Mouse (Mus musculus): Measurements from ENCODE around the gene Ly6g6f. TPM values are rescaled to one million over a fixed set of nuclear protein-coding genes. Genes with fewer than 3 reads are reported as not detected.

Gene Ly6g6f
- polyA plus RNA-seq, 2 experiments from 2014 or later: 0.29 TPM; not detected in 1

- no peak for ATAC-seq
Measured at GRCm38 (mm10) chr17:35077285-35077684, 8.1 kb downstream of the Ly6g6f start.

DNA sequence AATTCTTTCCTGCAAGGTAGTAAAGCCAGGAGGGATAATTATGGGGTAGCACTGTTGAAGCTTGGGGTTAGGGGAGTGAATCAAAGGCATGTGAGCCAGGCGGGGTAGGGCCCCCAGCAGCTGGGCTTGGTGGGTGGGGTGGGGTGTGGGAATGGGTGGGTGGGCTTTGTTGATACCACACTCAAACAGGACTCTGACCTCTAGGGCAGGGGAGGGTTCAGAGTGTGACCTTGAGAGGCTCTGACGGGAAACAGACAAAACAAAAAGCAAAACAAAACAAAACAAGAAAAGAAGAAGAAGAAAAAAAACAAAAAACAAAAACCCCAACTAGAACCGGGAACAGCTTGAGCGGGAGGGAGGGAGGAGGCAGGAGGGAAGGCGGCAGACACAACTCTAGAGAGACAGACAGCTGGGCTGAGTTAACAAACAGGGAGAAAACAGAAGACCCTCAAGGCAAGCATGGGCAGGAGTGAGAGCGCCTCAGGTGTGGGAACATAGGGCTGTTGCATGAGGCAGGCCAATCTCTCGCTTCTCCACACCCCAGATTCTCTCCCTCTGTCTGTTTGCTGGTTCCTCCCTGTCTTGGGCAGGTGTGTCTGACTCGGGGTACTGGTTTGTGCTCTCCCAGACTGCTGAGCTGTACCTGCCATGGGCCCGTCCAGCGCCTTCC is 8.8 kb downstream of the Ly6g6f start, which contains the start of gene Ly6g6e:
TSS of gene Ly6g6e (plus strand) at position 396 of the 670 bp plus-strand sequence.
- no peak for ATAC-seq

DNA sequence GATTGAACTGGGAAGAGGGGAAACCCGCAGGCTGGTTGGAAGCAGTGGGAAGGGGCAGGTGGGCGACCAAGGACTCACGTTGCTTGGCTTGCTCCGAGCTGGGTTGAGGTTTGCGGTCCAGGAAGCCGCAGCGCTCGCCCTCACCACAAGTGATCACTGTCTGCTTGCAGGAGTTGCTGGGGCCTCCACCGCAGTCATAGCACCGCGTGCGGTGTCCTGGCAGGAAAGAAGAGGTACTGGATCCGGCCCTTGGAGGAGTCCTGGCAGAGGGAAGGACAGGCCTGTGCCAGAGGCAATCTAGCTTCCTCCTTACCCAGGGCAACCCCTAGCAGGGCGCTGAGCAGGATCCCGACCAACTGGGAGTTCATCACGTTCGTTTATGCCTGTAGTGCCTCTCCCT is 11.3 kb downstream of the Ly6g6f start:
- no peak for ATAC-seq

DNA sequence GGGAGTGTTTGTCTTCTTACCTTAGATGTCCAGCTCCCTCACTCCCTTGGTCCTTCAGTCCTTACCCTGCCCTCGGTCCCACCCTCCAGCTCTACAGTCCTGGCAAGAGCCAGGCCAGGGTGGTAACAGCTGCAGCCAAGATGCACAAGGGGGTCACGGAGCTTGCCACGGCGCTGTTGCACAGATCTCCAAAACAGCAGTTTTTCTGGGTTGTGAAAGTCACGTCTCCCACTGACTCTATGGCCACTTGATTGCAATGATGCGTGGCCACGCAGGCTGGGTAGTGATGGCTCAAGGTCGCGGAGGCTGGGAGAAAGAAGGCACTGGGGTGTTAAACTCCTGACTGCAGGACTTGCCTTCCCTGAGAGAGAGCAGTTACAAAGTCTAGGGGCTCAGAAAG is 14.0 kb downstream of the Ly6g6f start:
- ATAC-seq: no peak

GRCm38 (mm10) chr17:35070556-35071229 is 14.7 kb downstream of the Ly6g6f start:
- no peak for ATAC-seq

DNA sequence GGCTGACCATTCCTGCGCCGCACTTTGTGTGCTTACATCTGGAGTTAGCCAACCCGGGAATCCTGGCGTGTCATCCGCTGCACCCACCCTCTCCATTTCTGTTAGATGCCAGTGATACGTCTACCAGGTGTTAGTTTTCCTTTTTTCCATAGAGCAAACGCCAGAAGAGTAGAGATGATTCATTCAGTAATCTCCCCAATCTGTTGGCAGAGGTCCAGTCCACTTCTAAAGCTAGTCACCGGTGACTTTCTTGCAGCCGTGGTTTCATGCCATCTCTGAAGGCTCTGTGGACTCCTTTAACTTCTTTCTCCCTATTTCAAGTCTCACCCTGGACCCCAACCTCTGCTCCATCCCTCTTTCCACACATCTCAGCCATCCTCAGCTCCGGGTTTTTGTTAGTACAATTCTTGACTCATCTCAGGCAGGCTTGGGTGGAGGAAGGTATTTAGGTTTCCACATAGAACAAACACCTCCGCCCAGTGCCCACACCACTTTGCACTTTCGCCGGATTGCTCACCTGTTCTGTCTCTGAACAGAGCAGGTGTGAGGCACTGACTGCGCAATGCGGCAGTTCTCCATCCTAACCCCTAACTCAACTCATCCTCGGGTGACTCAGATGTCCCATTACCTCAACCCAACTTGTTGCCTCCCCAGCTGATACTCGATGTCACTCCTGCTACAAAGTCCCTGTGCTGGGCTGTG is 17.0 kb downstream of the Ly6g6f start:
- ATAC-seq: no peak

DNA sequence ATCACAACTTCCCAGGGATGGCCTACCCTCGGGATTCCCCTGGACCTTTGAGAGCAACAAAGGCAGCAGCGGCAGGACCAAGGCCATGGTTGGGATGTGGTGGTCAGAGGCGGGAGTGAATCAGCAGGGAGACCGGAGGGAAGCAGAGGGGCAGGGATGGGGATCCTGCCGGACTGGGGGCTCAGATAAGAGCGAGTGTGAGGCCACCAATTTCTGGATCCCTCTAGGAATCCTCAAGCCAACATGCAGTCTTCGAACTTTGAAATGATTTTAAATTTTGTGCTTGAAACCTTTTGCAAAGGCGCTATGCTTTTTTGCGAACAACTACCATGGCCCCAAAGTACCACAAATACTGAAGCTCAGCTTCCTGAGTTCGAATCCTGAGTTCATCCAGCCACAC is 19.3 kb downstream of the Ly6g6f start, which contains the start of gene Mpig6b:
TSS of gene Mpig6b (minus strand) at position 101 of the 400 bp plus-strand sequence.
- no peak for ATAC-seq

DNA sequence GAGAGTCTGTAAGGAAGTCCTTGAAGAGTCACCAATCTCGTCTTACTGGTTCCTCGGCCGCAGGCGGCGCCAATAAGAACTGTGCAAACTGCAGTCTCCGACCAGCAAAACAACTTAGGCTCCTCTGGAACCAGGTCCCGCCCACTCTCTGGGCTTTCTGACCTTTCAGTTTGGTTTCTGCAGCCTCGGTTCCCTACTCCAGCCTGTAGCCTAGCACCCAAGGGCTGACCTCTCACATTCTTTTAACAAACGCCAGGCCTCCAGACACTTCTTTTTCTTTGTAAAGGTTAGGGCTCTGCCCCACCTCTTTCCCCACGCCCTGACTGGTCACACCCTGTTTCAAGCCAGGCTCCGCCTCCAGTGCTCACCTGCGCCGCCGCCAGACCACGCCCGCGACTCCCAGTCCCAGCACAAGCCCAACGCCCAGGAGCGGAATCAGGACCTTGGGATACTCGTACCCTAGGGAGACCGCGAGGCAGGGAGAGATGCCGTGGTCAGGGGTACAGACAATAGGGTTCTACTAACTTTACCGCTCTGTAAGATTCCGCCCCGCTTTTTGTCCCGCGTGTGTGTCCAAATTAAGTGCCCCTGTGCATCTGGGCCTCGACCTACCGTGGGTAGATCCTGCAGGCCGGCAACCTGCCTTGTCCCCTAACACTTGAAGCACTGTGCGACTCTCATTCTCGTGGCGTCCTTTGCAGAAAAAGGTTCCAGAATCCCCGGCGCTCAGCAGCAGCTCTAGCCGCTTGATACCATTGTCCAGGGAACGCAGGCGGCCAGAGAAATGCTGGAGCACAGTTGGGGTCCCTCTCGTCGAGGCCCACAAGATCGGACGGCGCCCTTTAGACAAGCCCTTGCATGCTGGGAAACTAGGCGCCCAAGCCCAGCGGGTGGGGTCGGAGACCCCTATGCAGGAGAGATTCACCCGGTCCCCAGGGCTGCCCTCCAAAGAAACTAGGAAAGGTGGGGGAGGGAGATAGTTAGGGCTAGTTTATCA is 20.2 kb downstream of the Ly6g6f start, which contains the start of gene Ly6g6c:
TSS of gene Ly6g6c (plus strand) at position 438 of the 997 bp plus-strand sequence.
- peak; percentile 23 for ATAC-seq

DNA sequence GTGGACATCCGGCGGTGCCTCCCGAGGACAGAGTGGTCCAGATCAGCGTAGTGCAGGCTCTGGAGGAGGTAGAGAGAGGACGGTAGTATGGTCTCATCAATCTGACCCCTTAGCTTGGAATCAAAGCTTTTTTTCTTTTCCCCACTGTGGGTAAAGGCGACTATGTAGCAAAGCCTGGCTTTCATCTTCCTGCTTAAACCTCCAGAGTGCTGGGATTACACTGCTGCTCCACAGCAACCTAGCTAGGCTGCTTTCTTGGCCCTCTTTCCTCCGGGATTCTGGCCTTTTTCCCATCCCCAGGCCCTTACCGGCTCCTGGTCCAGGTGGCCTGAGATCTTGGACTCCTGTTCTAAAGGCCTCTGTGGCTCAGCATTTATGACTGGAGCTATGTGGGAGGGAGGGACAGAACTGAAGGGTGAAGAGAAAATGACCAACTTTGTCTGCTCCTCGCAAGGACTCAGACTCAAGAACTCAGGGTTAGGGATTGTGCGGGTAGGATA is 21.0 kb downstream of the Ly6g6f start:
- ATAC-seq: no peak

DNA sequence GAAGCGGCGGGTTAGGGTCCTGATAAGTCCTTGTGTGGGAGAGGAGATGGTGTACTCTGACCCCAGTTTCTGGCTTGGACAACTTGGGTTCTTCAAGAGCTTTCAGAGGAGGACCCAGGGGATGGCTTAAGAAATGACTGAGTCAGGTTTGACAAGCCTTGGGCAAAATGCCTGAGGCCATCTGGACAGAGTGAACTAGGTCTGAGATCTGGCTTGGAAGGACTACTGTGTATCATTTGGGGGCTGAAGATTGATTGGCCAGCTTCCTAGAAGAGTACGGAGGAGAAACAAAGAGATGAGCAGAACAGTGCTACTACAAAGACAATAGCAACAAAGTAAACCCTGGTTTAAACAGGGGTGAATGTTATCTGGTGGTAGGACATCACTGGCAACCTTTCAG is 21.9 kb downstream of the Ly6g6f start:
- no peak for ATAC-seq

- ATAC-seq: no peak
Measured at GRCm38 (mm10) chr17:35061299-35061698, 24.1 kb downstream of the Ly6g6f start.

- ATAC-seq: no peak
Measured at GRCm38 (mm10) chr17:35060737-35061297, 24.6 kb downstream of the Ly6g6f start.

GRCm38 (mm10) chr17:35060071-35060470 is 25.3 kb downstream of the Ly6g6f start:
- no peak for ATAC-seq

DNA sequence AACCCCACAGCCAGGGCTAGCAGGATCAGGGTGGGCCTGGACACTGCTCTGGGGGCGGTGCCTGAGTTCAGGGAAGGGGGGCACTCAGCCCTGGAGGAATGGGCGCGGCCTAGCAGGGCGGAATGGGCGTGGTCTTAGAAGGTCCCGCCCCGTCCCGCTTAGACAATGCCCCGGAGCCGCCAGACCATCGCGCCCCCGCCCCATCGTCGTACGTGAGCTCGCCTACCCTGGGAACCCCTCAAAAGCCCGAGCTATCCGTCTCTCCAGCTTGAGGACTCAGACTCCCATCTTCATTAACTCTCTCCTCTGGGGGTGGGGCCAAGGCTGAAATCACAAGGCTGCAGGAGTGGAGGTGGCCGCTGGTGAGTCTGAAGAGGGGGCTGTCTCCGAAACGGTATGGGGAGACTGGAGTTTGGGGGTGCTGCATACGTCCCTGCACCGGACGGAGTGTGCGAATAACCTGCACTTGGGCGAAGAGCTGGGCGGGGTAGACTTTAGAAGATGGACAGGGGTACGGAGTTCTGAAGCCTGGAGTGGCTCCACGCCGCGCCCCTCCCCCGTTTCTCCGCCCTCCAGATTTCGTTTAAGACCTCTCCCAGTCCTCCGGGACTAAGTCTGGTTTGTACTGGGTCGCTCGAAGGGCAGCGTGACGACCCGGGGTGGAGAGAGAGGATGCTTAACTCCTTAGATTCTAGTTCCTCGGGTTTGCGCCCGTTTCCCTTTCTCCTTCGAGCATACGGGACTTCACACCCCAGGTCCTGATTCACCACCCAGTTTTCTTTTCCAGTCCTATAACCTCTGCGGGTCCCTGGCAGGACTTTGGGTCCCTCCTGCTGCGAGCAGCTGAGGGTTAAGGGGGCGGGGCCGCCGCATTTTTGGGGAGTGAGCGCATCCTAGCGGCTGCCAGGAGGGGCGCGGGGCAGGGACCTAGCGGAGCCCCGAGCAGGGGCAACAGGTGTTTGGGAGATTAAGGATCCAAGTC is 26.2 kb downstream of the Ly6g6f start, which contains the start of gene Ddah2:
TSS of gene Ddah2 (plus strand) at position 125 of the 982 bp plus-strand sequence.
- peak; percentile 80 for ATAC-seq

DNA sequence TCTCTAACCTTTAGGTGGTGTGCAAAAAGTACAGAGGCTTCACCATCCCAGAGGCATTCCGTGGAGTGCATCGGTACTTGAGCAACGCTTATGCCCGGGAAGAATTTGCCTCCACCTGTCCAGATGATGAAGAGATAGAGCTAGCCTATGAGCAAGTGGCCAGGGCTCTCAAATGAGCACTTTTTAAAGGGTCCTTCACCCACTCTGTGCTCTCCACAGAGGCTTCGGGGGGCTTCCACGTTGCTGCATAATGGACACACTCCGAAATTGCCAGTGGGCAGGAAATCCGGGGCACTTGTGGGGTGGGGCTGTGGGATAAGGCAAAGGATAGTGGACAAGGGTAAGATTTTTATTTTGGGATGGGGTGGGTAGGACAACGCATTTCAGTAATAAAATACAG is 27.1 kb downstream of the Ly6g6f start:
- no peak for ATAC-seq

DNA sequence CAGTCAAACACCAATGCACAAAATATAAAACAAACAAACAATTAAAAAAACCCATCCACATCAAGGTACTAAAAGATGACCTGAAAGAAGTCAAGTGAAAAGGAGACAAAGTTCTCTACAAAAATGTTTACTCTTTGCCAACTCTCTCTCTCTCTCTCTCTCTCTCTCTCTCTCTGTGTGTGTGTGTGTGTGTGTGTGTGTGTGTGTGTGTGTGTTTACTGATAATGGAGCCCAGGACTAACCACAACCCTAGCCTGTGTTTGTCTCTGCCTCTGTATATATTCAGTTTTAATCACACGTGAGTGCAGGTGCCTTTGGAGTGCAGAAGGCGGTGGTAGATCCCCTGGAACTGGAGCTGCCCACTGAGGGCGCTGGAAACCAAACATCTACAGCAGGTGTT is 28.3 kb downstream of the Ly6g6f start:
- ATAC-seq: no peak

- no peak for ATAC-seq
Measured at GRCm38 (mm10) chr17:35055691-35056495, 29.5 kb downstream of the Ly6g6f start.

- ATAC-seq: no peak
Measured at GRCm38 (mm10) chr17:35052271-35052798, 33.1 kb downstream of the Ly6g6f start.
